Mouse (Mus musculus) olfactory bulb, adult 2 months (tissue): ENCODE data around the gene Gm10320.

ENCODE experiments used
- CTCF ChIP-seq: fragments of 200-500 bp; IDR thresholded peaks from 2 replicates; pipeline ENCODE4 v1.5.1; 2012; ENCODE audit warnings: low read depth, mild to moderate bottlenecking, low read length, moderate library complexity; ENCODE audit not compliant: insufficient read depth
- POLR2A ChIP-seq: fragments of 200-500 bp; IDR thresholded peaks from 2 replicates; pipeline ENCODE4 v1.6.1; 2012; ENCODE audit warnings: mild to moderate bottlenecking, low read depth, low read length, moderate library complexity; ENCODE audit not compliant: insufficient read depth

- TF ChIP-seq CTCF: no peak
- TF ChIP-seq POLR2A: no peak
Observed at GRCm38 (mm10) chr13:98496917-98497870, 5.4 kb upstream of the Gm10320 start.
